Mouse (Mus musculus) neural tube, embryonic 11.5 days (tissue): ENCODE measurements at regions not wholly inside any gene's neighbourhood (a gene's known extent, or its start where the extent isn't known, plus 50 kb on each side); places are given as distances from the start of the nearest gene placed in this dataset.

ENCODE experiments used
- ATAC-seq: fragments of 200-750 bp; cut with Nextera tagmentation; 2 replicates; pipeline ENCODE4 v1.8.0; 2017; ENCODE audit warnings: moderate number of reproducible peaks, mild to moderate bottlenecking, moderate TSS enrichment, moderate library complexity; ENCODE audit not compliant: insufficient read depth, low FRiP score, low TSS enrichment
- DNase-seq: peaks from one replicate; pipeline ENCODE4 v3.0.0-alpha.2; 2015; ENCODE audit warnings: low spot score
- H3K27ac ChIP-seq: fragments of 300-500 bp; sonication (generic); 2 replicates; pipeline ENCODE4 v1.5.1; 2014; ENCODE audit warnings: low read depth, mild to moderate bottlenecking, low read length
- H3K27me3 ChIP-seq: fragments of 300-500 bp; sonication (generic); 2 replicates; pipeline ENCODE4 v1.6.1; 2014; ENCODE audit warnings: mild to moderate bottlenecking, low read length, mixed read lengths; ENCODE audit not compliant: control insufficient read depth, insufficient read depth
- H3K36me3 ChIP-seq: fragments of 300-500 bp; sonication (generic); 2 replicates; pipeline ENCODE4 v1.6.1; 2014; ENCODE audit warnings: mild to moderate bottlenecking, low read length, moderate library complexity, mixed read lengths; ENCODE audit not compliant: control insufficient read depth, insufficient read depth
- H3K4me1 ChIP-seq: fragments of 300-500 bp; sonication (generic); 2 replicates; pipeline ENCODE4 v1.6.1; 2014; ENCODE audit warnings: low read length, mixed read lengths; ENCODE audit not compliant: control insufficient read depth, insufficient read depth
- H3K4me2 ChIP-seq: fragments of 300-500 bp; sonication (generic); 2 replicates; pipeline ENCODE4 v1.6.1; 2014; ENCODE audit warnings: low read depth, mild to moderate bottlenecking, moderate library complexity
- H3K4me3 ChIP-seq: fragments of 300-500 bp; sonication (generic); 2 replicates; pipeline ENCODE4 v1.5.1; 2014; ENCODE audit warnings: low read depth, low read length
- H3K9ac ChIP-seq: fragments of 300-500 bp; sonication (generic); 2 replicates; pipeline ENCODE4 v1.6.1; 2014; ENCODE audit warnings: mild to moderate bottlenecking, low read length
- H3K9me3 ChIP-seq: fragments of 300-500 bp; sonication (generic); 2 replicates; pipeline ENCODE4 v1.6.1; 2016; ENCODE audit warnings: low read length; ENCODE audit not compliant: control insufficient read depth
- WGBS: fragments of 180-500 bp; shearing (Covaris S2); extraction: QIAGEN DNeasy Blood & Tissue Kit; methylation state at CpG from one replicate; pipeline ENCODE4 v1.1.7; 2014; 5-methylcytosine and 5-hydroxymethylcytosine counted together

DNA sequence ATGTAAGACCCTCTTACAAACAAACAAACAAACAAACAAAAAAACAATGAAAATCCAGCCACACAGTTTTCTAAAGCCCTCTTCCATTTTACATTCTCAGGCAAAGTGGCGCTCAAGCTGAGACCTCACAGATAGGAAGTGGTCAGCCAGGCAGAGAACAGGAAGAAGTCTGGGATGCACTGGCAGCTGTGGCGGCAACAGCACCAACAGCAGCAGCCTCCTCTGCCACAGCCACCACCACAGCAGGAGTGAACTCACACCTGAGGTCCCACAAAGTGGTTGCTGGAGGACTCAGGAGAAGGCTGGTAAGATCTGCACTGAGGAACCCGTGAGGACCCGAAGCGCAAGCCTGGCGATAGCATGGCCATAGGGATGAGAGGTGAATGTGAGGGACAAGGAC, 156.3 kb downstream of the Grm4 start:
- no peaks in the 10 kb centered on the region for H3K9me3 ChIP-seq
- no peak for ATAC-seq
- H3K9ac ChIP-seq: no peak overlapping the region
- H3K4me1 ChIP-seq: no peaks in the 10 kb centered on the region
- no peaks in the 10 kb centered on the region for H3K27me3 ChIP-seq
- H3K4me2 ChIP-seq: no peak overlapping the region
- WGBS: 98% methylated on average over 6 of the region's 6 CpGs
- H3K4me3 ChIP-seq: no peak overlapping the region
- H3K36me3 ChIP-seq: no peaks in the 10 kb centered on the region
- no peak overlapping the region for H3K27ac ChIP-seq
- no peak for DNase-seq

DNA sequence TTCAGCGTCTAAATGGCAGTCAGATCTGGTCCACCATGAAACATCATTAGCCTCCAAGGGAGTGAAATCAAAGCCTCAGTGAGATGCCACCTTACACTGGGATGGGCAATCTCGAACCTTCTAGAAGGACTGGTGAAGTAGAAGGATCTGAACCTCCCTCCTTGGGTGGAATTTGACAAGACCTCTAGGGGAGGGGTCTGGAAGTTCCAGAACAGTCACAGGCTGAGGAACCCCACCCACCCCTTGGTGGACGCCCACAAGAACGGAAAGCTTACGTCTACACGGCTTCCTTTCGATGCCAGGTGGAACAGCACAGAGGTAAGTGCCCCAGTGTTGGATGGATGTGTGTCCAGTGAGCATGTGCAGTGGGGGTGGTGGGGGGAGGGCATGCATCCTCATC, 156.9 kb downstream of the Grm4 start:
- no peaks in the 10 kb centered on the region for H3K36me3 ChIP-seq
- no peaks in the 10 kb centered on the region for H3K4me1 ChIP-seq
- ATAC-seq (no peak), DNase-seq (no peak)
- H3K27me3 ChIP-seq: no peaks in the 10 kb centered on the region
- H3K9ac ChIP-seq: no peak overlapping the region
- no peak overlapping the region for H3K4me2 ChIP-seq
- no peaks in the 10 kb centered on the region for H3K9me3 ChIP-seq
- WGBS: 89% methylated on average over 7 of the region's 7 CpGs
- H3K27ac ChIP-seq: no peak overlapping the region
- H3K4me3 ChIP-seq: no peak overlapping the region

GRCm38 (mm10) chr17:27363911-27364310, 157.3 kb downstream of the Grm4 start:
- ATAC-seq: no peak
- H3K27ac ChIP-seq: no peak overlapping the region

GRCm38 (mm10) chr17:27362221-27362620, 158.0 kb upstream of the Lemd2 start:
- no peak for DNase-seq
- Histone ChIP-seq H3K36me3 (no peaks in the 10 kb centered on the region), H3K27ac (no peak overlapping the region), H3K4me1 (no peaks in the 10 kb centered on the region), H3K4me3 (no peak overlapping the region), H3K27me3 (no peaks in the 10 kb centered on the region), H3K9ac (no peak overlapping the region), H3K9me3 (no peaks in the 10 kb centered on the region), H3K4me2 (no peak overlapping the region)
- 94% methylated on average over 8 of the region's 8 CpGs for WGBS
- ATAC-seq: no peak

More at GRCm38 (mm10) chr17:27363911-27364310, 157.3 kb downstream of the Grm4 start:
- no peaks in the 10 kb centered on the region for H3K27me3 ChIP-seq
- no peak overlapping the region for H3K9ac ChIP-seq
- 80% methylated on average over 6 of the region's 6 CpGs for WGBS
- no peaks in the 10 kb centered on the region for H3K9me3 ChIP-seq
- no peak overlapping the region for H3K4me2 ChIP-seq
- no peak overlapping the region for H3K4me3 ChIP-seq
- no peaks in the 10 kb centered on the region for H3K4me1 ChIP-seq
- H3K36me3 ChIP-seq: no peaks in the 10 kb centered on the region
- DNase-seq: no peak

- no peak for DNase-seq
- 81% methylated on average over 2 of the region's 2 CpGs for WGBS
Observed at GRCm38 (mm10) chr17:27361362-27361761, 157.1 kb upstream of the Lemd2 start.

DNA sequence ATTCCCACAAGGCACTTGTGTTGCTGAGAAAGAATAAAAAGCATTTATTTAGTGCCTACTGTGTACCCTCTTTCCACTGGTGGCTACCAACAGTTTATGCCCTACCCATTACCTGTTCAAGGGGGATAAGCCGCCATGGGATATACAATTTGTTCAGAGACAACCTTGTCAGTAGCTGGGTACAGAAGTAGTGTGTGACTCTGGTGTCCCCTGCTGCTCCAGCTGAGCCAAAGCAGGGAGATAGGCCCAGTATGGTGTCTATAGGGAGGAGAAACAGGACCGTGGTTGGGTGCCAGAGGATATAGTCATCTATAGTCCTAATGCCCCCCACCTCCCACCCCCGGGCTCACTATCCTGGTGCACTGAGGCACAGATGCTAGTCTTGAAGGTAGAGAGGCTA, 152.6 kb upstream of the Lemd2 start:
- Histone ChIP-seq H3K9ac (no peak overlapping the region), H3K27me3 (no peaks in the 10 kb centered on the region)

More at GRCm38 (mm10) chr17:27361362-27361761, 157.1 kb upstream of the Lemd2 start:
- no peaks in the 10 kb centered on the region for H3K4me1 ChIP-seq
- no peaks in the 10 kb centered on the region for H3K27me3 ChIP-seq
- ATAC-seq: no peak
- H3K36me3 ChIP-seq: no peaks in the 10 kb centered on the region
- no peak overlapping the region for H3K27ac ChIP-seq
- H3K4me3 ChIP-seq: no peak overlapping the region
- H3K9me3 ChIP-seq: no peaks in the 10 kb centered on the region
- H3K9ac ChIP-seq: no peak overlapping the region
- no peak overlapping the region for H3K4me2 ChIP-seq

GRCm38 (mm10) chr17:27355717-27356116, 151.4 kb upstream of the Lemd2 start:
- no peaks in the 10 kb centered on the region for H3K36me3 ChIP-seq
- no peak overlapping the region for H3K27ac ChIP-seq
- no peaks in the 10 kb centered on the region for H3K4me1 ChIP-seq
- no peak overlapping the region for H3K4me3 ChIP-seq
- H3K4me2 ChIP-seq: no peak overlapping the region
- no peak overlapping the region for H3K9ac ChIP-seq
- DNase-seq (no peak), ATAC-seq (no peak)
- WGBS: 85% methylated on average over 9 of the region's 9 CpGs
- no peaks in the 10 kb centered on the region for H3K9me3 ChIP-seq
- H3K27me3 ChIP-seq: no peaks in the 10 kb centered on the region

More for the DNA sequence above, 152.6 kb upstream of the Lemd2 start:
- Histone ChIP-seq H3K4me3 (no peak overlapping the region), H3K27ac (no peak overlapping the region), H3K9me3 (no peaks in the 10 kb centered on the region), H3K36me3 (no peaks in the 10 kb centered on the region), H3K4me2 (no peak overlapping the region), H3K4me1 (no peaks in the 10 kb centered on the region)
- DNase-seq (no peak), ATAC-seq (no peak)
- WGBS: 90% methylated on average over 3 of the region's 3 CpGs

DNA sequence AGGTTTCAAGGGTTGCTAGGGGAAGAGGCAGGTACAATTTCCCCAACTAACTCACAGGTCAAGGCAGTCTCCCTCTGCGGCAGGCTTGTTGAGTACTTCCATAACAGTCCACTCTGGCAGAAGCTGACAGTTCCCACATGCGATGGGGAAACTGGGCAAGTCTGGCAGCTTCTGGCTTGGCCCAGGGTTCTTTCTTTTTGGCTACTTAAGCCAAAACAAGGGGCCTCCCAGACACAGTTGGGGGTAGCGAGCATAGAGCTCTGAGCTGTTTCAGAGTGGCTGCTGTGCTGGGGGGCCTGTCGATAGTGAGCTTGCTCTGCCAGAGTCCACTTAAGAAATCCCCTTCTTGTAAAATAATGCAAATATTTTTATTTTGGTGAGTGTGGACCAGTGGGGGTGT, 150.8 kb upstream of the Lemd2 start:
- Histone ChIP-seq H3K9ac (no peak overlapping the region), H3K36me3 (no peaks in the 10 kb centered on the region), H3K4me3 (no peak overlapping the region), H3K4me2 (no peak overlapping the region), H3K4me1 (no peaks in the 10 kb centered on the region), H3K27me3 (no peaks in the 10 kb centered on the region), H3K9me3 (no peaks in the 10 kb centered on the region), H3K27ac (no peak overlapping the region)
- ATAC-seq: no peak
- DNase-seq: no peak
- WGBS: 94% methylated on average over 4 of the region's 4 CpGs

- H3K4me3 ChIP-seq: no peak overlapping the region
- H3K9ac ChIP-seq: no peak overlapping the region
- H3K27ac ChIP-seq: no peak overlapping the region
- H3K27me3 ChIP-seq: no peaks in the 10 kb centered on the region
- 89% methylated on average over 9 of the region's 9 CpGs for WGBS
- no peaks in the 10 kb centered on the region for H3K4me1 ChIP-seq
- no peak for ATAC-seq
- H3K9me3 ChIP-seq: no peaks in the 10 kb centered on the region
- H3K4me2 ChIP-seq: no peak overlapping the region
- H3K36me3 ChIP-seq: no peaks in the 10 kb centered on the region
- DNase-seq: no peak
Observed at GRCm38 (mm10) chr17:27349911-27350310, 145.6 kb upstream of the Lemd2 start.
